Mouse (Mus musculus) embryo, embryonic 10 days (tissue): ENCODE results near the gene Sap30.
A peak's percentile ranks its signal among the peaks of the same experiment; 100 is the strongest.
"Not testable (repeated sequence)": the region's sequence is repeated elsewhere in the genome, so short reads cannot be mapped to it uniquely, and the experiment has no call there.

Experiments used
- DNase-seq: peaks from one replicate; pipeline ENCODE4 v3.0.0-alpha.2; 2015; ENCODE audit warnings: low spot score

Gene Sap30

DNA sequence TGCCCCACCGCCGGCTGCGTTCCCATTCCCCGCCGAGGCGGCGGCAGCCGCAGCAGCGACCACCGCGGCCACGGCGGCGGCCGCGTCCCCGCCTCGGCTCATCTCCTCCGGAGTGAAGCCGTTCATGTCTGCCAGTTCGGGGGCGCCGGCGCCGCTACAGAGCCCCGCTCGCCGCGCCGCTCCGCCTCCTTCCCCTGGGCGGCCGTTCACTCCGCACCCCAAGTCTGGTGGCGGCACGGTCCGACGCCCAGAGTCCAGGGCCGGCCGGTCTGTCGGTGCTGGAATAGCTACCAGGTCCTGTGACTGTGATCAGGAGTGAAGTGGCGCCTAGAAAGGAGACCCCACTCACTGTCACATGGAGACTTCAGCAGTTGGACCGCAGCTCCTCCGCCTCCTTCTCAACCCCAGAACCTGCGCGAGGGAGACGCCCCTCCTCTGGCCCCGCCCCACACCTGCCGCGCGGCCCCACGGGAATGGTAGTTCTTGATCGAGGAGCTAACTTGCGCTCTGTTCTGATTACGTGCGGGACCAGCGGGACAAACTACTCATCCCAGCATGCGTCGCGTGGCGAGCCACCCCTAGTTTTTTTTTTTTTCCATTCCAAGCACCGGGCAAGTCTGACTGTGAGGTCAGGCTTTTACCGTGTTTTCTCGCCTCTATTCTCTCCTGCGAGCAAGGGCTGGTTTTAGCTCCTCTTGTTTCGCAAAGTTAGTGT is at the start of gene Sap30:
Gene Sap30, minus strand, starts transcription at position 420 of the 715 bp plus-strand sequence.
- DNase-seq, result peak; percentile 97

DNA sequence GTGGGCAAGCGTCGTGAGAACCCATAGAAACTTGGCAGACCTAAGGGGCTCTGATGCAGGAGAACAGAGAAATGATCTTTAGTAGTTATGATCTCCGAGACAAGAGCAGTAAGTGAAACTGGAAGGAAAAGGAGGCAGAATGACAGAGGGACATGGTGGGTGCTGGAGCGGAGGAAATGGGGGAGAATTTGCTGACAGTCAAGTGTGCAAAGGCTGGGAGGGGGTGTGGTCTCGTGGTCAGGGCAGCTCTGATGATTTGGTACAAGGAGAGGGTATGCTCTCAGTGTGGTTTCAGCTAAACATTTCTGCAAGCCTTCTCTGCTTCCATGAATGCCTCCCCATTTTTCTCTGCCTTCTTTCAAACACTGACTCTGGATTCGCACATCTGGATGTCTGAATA is 48.5 kb upstream of the Sap30 start:
- no peak for DNase-seq

DNA sequence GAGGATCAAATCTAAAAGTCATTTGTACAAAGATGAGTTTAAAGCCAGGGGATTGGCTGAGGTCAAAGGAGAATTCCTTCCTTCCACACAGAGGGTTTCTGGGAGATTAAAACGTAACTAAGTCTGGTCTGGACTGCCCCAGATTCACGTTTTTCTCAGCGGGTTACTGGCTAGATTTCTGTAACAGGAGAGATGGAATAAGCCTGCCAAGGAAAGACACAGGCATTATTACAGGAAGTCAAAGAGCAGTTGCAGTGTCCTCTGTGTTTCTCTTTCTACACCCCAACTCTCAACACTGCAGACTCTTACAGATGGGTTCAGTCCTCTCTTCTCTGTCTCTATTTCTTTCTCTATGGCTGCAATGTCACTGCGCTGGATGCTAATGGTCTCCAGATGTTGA is 46.8 kb upstream of the Sap30 start:
- no peak for DNase-seq

DNA sequence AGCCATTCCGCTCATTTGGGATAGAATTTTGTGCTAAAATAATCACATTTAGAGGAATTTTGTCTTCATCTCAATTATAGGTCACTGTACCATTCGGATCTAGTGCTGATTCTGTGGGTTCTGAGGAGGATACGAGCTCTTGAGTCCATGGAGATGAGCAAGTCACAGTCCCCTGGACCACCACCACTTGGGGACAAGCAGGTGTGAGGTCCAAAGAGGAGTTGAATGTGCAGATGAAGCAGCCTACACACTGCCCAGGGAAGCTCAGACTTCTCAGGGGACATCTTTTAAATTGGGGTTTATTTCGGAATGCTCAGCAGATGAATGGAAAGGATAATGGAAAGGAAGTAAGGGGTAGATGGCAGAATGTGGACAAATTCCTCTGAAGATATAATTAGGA is 45.4 kb upstream of the Sap30 start:
- no peak for DNase-seq

DNA sequence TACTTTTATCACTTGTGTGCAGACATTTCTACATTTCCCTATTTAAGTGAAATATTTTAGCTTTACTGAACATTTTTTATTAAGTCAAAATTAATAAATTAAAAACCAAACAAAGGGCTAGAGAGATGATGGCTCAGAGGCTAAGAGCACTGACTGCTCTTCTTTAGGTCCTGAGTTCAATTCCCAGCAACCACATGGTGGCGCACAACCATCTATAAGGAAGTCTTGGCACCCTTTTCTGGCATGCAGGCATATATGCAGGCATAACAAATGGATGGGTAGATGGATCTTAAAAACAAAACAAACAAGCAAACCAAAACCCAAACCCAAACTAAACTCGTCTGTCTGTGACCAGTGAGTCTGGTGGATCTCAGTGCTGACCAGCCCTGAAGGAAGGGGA is 44.6 kb upstream of the Sap30 start:
- peak; percentile 39 for DNase-seq

DNA sequence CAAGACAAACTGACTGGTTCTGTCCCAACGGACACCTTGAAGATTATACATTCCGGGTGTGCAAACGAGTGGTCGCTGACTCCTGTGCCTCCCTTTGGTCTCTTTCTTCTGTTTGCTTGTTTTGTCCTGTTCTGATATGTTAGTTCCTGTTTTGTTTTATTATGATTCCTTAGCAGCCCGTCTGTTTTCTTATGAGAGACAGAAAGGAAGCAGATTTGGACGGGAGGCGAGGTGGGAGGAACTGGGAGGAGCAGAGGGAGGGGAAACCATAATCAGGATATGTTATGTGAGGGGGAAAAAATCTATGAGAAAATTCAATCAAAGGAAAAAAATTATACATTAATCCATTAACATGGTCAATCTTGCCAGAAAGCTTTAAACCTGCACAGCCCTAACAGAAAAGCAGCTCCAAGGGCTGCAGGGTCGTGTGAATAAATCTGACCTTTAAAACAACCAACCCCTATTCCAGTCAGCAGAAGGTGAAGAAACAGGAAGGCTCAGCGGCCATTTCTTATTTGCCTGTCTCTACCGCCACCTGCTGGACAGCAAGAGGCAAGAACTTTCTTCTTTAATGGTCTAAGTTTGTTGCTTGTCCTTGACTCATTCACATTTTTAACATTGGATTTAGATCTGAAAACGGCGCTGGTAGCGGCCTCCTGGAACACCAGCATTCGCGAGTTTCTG is 43.1 kb upstream of the Sap30 start:
- peak; percentile 84 for DNase-seq

DNA sequence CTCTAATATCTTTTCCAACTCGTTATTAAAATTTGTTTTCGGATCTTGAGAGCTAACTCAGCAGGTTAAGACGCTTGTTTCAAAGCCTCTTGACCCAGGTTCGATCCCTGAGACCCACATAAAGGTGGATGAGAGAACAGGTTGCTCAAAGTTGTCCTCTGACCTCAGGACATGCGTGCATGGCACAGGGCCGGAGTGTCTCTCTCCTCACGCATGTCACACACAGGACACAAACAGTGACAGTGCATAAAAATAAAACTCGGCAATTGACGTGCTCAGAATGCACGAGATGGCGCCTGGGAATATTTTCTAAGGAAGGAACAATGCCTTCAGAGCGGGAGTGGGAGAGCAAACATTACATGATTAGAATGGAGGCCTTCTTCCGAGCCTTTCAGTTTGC is 42.6 kb upstream of the Sap30 start:
- DNase-seq, result no peak

DNA sequence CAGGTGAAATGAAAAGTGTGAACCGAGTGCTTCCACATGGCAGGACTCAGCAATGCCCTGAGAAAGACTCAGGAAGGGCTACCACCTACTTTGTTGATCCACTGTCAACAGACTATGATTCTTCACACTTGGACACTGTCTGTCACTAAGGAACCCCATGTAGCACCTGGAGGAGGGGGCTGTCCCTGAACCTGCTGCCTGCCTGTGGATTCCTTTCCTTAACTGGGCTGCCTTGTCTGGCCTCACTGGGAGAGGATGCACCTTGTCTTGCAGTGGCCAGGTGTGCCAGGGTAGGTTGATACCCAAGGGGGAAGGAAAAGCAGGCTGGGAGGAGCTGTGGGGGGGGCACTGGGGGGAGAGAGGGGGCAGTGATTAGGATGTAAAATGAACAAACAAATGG is 40.4 kb upstream of the Sap30 start:
- no peak for DNase-seq

DNA sequence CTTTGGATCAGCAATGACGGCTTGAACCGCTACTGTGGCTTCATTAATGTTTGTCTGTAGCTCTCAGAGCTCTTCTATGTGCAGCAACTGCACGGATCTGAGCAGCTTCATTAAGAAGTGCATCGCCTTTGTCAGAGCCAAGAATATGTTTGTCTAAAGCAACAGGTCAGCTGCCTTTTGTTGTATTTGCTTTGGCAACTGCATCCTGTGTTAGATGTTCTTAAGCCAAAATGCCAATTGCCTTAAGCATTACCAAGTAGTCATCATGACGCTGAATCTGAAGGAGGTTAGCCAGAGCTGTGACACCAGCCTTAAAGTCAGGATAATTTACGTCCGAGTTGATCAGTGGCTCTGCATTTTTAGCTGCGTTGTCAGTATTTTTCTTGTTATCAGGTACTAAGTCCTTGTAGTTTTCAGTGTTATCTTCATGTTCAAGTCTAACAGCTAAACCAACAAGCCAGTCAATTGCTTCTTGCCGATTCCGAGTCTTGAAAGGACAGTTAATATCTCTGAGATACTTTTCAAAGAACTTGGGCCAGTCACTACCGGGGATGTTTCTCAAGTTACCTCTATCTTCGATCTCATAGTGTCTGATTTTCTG is 32.6 kb upstream of the Sap30 start:
- no peak for DNase-seq

DNA sequence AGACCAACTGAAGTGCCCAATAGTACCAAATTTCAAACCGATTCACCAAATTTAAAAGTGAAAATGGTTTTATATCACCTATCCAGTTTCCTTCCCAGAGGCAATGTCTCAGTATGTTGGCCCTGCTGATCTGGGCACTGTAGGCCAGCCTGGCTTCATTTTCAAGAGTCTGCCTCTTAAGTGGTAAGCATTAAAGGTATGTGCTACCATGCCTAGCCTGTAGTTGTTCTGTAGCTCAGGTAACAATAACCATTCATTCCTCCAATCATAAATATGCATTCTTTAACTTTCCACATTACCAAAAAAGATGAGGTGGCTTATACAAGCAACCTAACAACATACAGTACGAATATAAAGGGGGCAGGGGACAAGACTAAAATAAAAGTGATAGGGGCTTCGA is 30.1 kb upstream of the Sap30 start:
- DNase-seq, result peak; percentile 18

DNA sequence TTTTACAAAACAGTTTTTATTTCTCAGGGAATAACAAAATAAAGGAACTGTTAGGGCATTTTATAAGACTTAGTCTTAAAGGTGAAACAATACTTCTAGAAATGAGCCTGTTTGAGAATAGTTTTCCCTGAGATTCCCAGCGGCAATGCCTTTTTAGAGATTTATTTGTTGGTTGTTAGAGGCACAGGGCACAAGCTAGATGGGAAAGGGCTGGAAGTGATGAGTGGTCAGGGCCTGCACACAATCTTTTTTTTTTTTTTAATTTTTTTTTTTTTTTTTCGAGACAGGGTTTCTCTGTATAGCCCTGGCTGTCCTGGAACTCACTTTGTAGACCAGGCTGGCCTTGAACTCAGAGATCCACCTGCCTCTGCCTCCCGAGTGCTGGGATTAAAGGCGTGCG is 29.0 kb upstream of the Sap30 start:
- not testable (repeated sequence) for DNase-seq

DNA sequence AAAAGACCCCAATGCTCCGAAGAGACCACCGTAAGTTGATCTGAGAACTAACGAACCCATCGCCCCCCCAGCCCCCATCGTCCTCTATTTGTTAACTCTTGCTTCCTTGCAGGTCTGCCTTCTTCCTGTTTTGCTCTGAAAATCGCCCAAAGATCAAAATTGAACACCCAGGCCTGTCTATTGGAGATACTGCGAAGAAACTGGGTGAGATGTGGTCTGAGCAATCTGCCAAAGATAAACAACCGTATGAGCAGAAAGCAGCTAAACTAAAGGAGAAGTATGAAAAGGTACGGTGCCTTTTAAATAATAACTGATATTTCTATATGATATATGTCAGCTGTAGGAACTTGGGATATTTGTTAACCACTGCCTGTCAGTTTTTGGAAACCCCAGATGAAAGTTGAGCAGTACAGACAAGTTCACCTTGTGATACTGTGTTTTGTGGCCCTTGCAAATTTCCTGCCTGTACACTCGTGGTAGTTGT is 25.6 kb upstream of the Sap30 start:
- not testable (repeated sequence) for DNase-seq

DNA sequence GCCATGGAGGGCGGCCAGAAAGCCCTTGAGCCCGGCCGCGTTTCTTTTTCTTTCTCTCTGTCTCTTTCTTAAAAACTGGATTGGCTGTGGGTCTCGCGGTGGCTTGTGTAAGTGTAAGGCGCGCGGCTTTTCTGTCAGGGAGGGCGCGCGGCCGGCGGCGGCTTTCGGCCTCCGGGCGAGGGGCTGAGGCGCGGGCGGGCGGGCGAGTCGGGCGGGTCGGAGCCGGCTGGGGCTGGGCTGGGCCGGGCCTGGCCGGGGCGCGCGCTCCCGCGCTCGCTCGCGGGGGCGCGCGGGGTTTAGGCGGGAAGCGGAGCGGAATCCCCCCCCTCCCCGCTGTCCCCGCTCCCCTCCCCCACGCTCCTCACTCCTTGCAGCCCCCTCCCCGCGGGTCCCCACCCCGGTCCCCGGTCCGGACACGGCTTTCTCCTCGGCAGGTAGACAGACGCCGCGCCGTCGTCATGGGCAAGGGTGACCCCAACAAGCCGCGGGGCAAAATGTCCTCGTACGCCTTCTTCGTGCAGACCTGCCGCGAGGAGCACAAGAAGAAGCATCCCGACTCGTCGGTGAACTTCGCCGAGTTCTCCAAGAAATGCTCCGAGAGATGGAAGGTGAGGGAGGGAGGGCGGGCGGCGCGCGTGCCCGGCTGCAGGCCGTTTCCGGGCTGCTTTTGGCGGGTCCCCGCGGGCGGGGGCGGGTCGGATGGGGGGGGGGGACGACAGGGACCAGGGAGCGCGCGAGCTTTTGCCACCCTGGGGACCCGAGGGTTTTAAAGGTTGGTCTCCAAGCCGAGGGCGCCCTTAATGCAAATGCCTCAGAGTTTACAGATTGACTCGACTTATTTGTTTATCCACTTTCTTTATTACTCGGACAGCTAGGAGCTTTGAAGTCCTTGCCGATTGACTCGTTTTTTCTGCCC is 24.7 kb upstream of the Sap30 start:
- DNase-seq, result peak; percentile 47

DNA sequence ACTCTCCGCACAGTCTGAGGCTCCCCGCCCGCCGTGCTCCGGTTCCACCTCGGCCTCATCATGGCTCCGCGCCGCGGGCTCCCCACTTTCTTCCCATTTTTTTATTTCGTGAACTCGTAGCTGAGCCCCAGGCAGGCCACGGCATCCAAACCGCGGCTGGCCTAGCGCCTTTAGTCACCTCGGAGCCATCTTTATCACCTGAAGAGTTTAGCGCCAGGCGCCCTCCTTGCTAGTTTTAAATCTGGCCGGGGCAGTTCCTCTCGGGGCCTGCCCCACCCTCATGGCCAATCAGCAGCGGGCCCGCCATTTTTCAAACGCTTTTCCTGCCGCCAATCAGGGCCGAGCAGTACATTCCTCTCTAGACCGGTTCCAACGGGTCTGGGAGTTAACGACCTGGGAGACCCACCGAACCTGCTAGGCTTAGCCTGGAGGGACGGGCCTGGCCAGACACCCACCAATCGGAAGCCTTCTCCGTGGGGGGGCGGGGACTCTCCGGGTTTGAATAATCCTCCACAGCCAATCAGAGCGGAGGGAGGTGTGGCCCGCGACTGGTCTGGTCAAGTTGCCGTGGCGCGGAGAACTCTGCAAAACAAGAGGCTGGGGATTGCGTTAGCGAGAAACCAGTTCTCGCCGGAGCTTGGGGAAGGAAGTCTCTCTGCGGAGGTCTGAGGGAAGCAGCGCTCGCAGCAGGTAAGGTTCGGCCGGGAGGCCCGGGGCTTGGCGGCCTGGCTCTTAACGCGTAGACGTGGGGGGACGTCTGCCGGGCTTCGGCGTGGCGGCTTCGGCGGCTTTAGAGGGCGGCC is 23.9 kb upstream of the Sap30 start, which contains the start of gene Hmgb2:
Gene Hmgb2, plus strand, starts transcription at position 592 of the 803 bp plus-strand sequence.
- peak; percentile 99 for DNase-seq

DNA sequence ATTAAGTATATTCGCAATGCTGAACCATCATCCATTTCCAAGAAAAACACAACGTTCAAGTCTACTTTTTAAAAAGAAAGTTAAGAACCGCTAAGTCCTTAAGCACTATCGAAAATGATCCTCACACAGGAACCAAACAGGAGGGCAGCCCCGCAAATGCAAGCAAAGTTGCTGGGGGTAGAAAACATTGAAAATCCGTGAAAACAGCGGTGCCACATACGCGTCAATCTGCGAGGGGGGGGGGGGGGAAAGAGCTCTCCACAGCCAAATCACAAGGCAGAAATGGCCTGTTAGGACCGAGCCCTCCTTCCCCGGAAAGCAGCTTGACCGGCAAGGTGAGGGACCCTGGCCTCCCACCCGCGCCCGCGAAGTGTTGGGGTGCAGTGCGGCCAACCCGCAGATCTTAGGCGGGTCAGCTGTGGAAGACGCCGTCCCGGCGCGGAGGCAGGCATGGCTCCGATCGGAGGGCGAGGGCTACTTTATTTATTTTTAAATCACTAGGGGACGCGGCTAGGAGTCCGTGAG is 23.2 kb upstream of the Sap30 start:
- DNase-seq, result no peak

DNA sequence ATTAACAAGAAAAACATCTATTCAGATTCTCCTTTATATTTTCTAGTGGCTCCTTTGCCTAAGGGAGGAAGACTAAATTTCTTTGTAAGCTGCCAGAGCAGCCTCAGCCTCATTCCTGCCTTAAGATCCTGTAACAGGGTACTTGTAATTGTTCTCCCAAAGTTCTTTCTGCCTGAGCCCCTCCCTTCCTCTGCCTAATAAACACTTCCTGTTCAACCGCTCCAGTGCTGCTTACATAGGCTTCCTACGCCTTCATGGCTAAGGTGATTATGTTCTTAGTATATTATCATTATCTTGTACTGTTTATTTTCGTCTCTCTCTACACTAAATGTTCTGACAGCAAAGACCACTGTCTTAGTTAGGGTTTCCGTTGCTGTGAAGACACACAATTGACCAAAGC is 21.0 kb upstream of the Sap30 start:
- DNase-seq, result no peak

DNA sequence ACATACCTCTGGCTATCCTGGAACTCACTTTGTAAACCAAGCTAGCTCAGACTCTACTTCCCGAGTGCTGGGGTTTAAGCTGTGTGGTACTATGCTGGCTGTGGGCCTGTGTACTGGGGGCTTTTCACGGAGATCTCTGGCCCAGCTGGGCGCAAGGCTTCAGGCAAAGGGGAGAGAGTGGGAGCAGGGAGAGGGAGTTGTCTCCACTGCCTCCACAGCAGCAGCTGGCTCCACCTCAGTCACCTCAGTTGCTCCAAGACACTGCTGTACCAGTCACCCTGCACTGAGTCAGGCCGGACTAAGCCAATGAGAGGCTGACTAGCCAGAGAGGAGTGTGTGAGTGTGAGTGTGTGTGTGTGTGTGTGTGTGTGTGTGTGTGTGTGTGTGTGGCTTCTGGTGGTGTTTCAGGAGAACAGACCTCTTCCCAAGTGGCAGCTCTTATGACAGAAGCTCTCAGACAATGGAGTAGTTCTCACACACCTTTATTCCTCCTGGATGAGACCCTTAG is 19.9 kb upstream of the Sap30 start:
- DNase-seq, result no peak

DNA sequence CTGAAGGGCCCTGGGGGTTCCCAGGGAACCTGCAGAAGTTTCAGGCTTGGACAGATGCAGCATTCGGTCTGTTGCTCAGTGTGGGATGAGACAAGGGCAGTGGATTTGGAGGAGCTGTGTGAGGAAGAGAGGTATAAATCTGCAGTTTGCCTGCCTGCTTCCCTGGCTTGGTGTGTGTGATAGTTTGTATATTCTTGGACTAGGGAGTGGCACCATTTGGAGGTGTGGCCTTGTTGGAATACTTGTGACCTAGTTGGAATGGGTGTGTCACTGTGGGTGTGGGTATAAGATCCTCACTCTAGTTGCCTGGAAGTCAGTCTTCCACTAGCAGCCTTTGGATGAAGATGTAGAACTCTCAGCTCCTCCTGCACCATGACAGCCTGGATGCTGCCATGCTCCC is 17.8 kb upstream of the Sap30 start:
- not testable (repeated sequence) for DNase-seq

DNA sequence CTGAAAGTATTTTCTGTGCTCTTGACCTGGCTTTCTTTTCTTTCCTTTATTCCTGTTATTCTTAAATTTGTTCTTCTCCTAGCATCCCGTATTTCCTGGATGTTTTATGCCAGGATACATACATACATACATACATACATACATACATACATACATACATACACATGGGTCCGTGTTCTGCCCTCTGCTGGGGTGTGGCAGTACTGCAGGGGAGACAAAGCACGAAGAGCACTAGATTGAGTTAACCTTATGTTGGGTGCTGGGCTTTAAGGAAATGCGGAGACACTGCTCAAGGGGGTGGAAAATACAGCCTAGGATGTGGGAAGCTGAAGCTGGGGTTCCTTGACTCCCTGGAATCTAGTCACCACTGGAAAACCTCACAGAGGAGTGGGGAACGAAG is 16.0 kb upstream of the Sap30 start:
- peak; percentile 82 for DNase-seq

DNA sequence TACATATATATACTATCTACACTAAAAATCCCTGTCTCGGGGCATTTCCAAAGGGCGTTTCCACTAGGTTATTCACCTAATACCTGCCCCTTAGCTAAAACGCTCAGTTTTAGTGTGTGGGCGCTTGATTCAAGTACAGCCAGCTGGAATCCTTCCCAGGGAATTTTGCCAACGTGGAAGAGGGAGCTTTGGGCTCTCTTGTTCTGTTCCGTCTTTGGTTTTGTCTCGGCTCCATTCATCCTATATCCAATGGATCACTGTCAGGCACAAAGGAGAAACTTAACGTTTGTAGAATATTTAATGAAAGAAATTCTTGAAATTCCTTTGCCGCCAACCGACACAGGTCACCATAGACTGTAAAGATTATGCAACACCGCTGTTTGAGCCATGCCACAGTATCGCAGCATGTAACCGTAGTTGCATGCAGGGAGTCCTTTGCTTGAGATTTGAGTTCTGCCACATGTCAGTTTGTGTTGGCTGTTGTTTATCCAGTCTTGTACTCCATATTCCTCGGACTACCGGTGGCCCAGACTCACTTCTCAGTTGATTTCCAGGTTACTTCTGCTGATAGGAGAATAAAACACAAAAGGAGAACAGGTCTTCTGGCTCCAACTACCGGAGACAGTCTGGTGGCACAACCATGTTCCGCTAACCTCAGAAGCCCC is 11.3 kb upstream of the Sap30 start:
- no peak for DNase-seq
